Mouse (Mus musculus): ENCODE measurements around the gene 1700001C19Rik.

GRCm38 (mm10) chr17:47462728-47463388 is 25.7 kb upstream of the 1700001C19Rik start:
- no peak for TF ChIP-seq CTCF (IDR thresholded peaks at IDR 0.05; ENCODE audit: borderline replicate concordance, control insufficient read depth, extremely low read depth, insufficient read depth, low read length, poor library complexity)
- TF ChIP-seq POLR2A (IDR thresholded peaks at IDR 0.05; ENCODE audit: control insufficient read depth, extremely low read depth, insufficient read depth, low read length, poor library complexity): no peak

All from thymus, adult 2 months (tissue).